Mouse (Mus musculus) T-helper 2 cell (primary cell): Measurements from ENCODE around the gene Def6.

Experiments
- in situ Hi-C: fragments of 300-600 bp; cut with MboI, MseI; formaldehyde crosslinking; loops from one replicate; pipeline ENCODE4 v1.15.1; 2025; ENCODE audit warnings: high pct_unique_total_duplicates

The Def6 gene

DNA sequence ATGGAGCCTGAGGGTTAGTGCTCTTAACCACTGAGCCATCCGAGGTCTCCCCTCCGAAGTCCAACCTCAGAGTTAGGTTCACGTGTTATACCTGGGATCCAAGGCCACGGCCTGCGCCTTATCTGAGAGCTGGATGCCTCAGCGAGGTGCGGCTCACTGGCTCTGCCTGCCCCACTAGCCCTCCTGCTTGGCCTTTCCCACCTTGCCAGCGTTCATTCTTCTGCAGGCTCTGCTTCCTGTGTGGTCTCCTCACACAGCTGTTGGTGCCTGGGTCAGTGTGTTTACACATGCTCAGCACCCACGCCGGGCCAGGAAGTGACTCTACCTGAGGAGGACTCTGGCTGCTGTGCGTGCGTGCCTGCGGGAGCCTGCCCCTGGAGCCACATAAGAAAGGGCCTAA lies 62.6 kb downstream of the Def6 start:
- in situ Hi-C loops, result no loop called here

DNA sequence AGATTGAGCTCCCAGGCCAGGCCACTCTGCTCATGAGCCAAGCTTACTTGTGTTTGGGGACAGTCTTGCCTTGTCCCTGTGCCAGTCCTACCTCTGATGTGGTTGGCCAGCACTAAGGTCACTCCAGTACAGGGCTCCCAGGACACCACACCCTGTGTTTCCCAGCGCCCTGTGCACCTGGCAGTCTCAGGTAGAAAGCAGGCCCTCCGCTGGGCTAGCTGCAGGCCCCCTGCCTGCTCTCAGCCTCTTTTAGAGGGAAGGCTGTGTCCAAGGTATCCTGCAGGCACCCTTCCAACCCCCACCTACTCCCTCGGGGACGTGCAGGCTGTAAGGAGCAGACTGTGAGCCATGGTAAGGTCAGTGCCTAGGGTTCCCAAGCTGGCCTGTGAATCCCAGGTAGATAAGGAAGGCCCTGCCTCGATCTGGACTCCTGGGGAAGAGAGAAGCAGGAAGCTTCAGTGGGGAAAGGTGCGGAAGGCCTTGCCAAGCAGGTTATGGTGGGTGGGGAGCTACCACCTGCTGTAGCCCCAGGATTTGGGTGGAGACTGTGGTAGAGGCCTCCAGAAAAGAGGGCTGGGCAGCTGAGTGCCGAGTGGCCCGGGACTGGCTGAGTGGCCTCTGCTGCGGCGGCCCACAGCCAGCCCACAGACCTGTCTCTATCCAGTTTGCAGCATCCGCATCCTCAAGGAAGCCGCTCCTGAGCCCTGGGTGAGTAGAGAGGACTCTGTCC lies 64.1 kb downstream of the Def6 start:
- in situ Hi-C loops, result no loop called here

DNA sequence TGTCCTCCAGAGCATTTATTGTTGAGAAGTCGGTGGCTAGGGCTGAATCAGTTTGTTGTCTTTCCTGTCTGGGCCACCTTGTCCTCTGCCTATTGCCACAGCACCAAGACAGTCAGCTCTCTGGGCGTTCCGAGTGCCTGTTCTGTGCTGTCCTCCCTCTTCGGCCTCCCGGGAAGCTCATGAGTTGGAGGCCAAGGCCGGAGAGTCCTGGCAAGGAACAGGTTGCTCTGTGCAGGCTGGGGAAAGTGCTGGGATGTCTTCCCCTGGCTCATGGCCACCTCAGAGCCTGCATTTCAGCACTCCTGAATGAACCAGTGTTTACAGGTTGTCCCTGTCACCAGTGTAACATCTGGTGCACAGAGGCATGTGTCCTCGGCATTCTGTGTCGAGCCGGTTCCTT lies 64.7 kb downstream of the Def6 start:
- in situ Hi-C loops, result no loop called here

DNA sequence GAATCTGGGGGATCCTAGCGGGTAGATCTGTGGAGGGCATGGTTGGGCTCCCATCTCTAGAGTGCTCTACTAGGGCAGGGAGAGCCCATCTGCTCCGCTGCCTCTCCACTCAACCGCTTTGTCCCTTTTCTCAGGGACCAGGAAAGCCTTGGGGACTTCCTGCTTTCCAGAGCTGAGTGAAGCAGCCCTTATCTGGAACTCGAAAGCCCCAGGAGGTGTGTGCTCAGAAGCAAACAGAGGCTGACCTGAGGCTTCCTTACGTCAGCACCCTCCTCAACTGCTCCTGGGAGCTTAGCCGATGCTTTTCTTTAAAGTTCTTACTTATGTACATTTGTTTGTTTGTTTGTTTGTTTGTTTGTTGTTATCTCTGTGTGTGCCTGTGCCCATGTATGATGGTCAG lies 65.3 kb downstream of the Def6 start:
- in situ Hi-C loops, result no loop called here

DNA sequence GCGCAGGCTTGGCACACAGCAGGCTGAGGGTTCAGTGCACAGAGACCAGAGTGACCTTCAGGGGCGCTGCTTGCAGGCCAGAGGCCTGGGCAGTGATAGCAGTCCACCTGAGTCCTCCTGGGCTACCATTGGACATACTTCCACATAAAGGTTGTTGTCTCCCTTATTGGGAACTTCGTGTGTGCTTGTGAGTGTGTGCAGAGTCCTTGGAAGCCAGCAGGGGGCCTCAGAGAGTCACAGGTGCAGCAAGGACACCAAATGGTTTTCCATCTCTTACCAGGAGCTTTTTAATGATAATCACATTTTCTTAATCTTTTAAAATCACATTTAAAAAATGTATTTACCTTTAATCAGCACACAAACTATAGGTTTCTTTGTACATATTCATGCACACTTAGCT lies 67.2 kb downstream of the Def6 start:
- in situ Hi-C loops, result loop anchor here (5.0 kb wide), 1 partner anchor 37 kb away; no protein-coding TSS in a partner anchor

DNA sequence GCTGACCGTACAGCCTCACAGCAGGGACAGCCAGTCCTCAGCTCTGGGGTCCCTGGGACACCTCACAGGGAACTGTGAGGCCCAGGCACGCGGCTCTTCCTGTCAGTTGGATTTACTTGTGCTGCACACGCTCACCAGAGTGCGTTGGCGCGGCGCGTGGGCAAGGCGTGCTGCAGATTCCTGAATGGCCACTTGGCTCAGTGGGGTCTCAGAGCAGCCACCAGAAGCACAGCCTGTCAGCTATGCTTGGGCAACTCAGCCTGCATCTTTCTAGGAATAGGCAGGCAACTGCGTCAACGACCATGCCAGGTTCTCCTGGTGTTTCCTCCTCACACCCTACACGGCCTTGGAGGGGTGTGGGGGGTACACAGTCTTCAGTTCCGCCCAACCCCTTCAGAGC lies 69.6 kb downstream of the Def6 start:
- in situ Hi-C loops, result loop anchor here (5.0 kb wide), 1 partner anchor 40 kb away; no protein-coding TSS in a partner anchor

DNA sequence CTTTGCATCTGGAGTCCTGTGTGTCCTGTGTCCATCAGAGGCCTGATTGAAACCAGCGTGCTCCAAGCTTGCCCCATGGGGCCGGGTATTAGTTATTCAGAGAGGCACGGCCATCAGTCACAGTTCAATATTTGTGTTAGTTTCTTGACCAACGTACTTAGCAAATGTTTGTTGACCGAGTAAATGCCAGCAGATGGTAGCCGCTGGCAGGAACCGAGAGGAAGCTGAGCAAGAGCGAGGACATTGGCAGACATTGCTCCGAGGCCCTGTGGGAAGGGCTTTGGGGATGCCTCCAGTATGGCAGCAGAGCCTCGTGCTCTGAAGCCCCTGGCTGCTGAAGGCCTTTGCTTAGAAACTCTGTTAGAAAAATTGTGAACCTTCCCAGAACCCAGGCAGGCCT lies 70.1 kb downstream of the Def6 start:
- in situ Hi-C loops, result loop anchor here (5.0 kb wide), 1 partner anchor 40 kb away; no protein-coding TSS in a partner anchor

DNA sequence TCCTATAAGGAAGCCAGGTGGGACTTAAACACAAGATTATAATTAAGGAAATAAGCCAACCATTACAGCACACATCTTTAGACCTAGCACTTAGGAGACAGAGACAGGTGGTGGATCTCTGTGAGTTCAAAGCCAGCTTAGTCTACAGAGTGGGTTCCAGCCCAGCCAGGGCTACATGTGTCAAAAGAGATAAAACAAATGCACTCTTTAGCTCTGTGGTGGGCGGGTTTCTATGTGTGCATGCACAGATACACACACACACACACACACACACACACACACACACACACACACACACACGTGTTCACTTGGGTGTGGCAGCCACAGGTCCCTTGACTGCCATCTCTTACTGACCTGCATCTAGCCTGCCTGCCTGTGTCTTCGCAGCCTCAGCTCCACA lies 70.6 kb downstream of the Def6 start:
- in situ Hi-C loops, result loop anchor here (5.0 kb wide), 1 partner anchor 41 kb away; no protein-coding TSS in a partner anchor
